Mouse (Mus musculus) myocyte (in vitro differentiated cells): ENCODE results near the gene Tmem203. TPM values are rescaled to one million over a fixed set of nuclear protein-coding genes. Genes with fewer than 3 reads are reported as not detected.

Source experiments
- H3K27me3 ChIP-seq: one replicate; pipeline ENCODE4 v1.6.1; 2011; ENCODE audit not compliant: control insufficient read depth, insufficient read depth, insufficient read length
- H3K36me3 ChIP-seq: one replicate; pipeline ENCODE4 v1.6.1; 2011; ENCODE audit not compliant: control insufficient read depth, insufficient read depth
- H3K4me2 ChIP-seq: one replicate; pipeline ENCODE4 v1.6.1; 2011; ENCODE audit warnings: low read depth, control low read depth
- H3K4me3 ChIP-seq: one replicate; pipeline ENCODE4 v1.5.1; 2011; ENCODE audit warnings: mild to moderate bottlenecking, control low read depth, moderate library complexity
- H3K79me2 ChIP-seq: one replicate; pipeline ENCODE4 v1.6.1; 2011; ENCODE audit not compliant: control insufficient read depth, insufficient read depth
- H3ac ChIP-seq: one replicate; pipeline ENCODE4 v1.6.1; 2011; ENCODE audit not compliant: control insufficient read depth, insufficient read length
- CEBPB ChIP-seq: IDR thresholded peaks from 2 replicates; pipeline ENCODE4 v1.6.1; 2011; ENCODE audit warnings: mild to moderate bottlenecking, moderate library complexity; ENCODE audit not compliant: poor library complexity, insufficient read depth, severe bottlenecking
- E2F4 ChIP-seq: IDR thresholded peaks from one replicate; pipeline ENCODE4 v1.6.1; 2011; ENCODE audit warnings: mild to moderate bottlenecking, control low read depth, moderate library complexity; ENCODE audit not compliant: insufficient read depth
- MAX ChIP-seq: IDR thresholded peaks from one replicate; pipeline ENCODE4 v1.6.1; 2011; ENCODE audit warnings: low read depth, mild to moderate bottlenecking, control low read depth
- MYOD1 ChIP-seq, 3 experiments: IDR thresholded peaks; one replicate each; pipeline ENCODE4 v1.6.1; 2011; ENCODE audit warnings: control low read depth in 2 of 3, low read depth in 2 of 3, mild to moderate bottlenecking in 2 of 3, moderate library complexity in 1 of 3; ENCODE audit not compliant: insufficient read length in 2 of 3, control insufficient read depth in 1 of 3
- MYOG ChIP-seq, 3 experiments: IDR thresholded peaks; one replicate each; pipeline ENCODE4 v1.6.1; 2011; ENCODE audit warnings: control low read depth in 2 of 3, low read depth in 2 of 3, mild to moderate bottlenecking in 2 of 3; ENCODE audit not compliant: insufficient read length in 2 of 3, control insufficient read depth in 1 of 3, insufficient read depth in 1 of 3
- POLR2A ChIP-seq: IDR thresholded peaks from one replicate; pipeline ENCODE4 v1.6.1; 2011; ENCODE audit warnings: low read depth, mild to moderate bottlenecking, control low read depth, moderate library complexity; ENCODE audit not compliant: insufficient read length
- POLR2AphosphoS2 ChIP-seq: IDR thresholded peaks from one replicate; pipeline ENCODE4 v1.6.1; 2011; ENCODE audit warnings: low read depth, control low read depth; ENCODE audit not compliant: insufficient read length
- REST ChIP-seq: IDR thresholded peaks from one replicate; pipeline ENCODE4 v1.6.1; 2011; ENCODE audit warnings: mild to moderate bottlenecking, control low read depth, moderate library complexity; ENCODE audit not compliant: insufficient read depth, insufficient read length
- SRF ChIP-seq: IDR thresholded peaks from one replicate; pipeline ENCODE4 v1.6.1; 2011; ENCODE audit warnings: low read depth; ENCODE audit not compliant: control insufficient read depth, insufficient read length
- TCF12 ChIP-seq: IDR thresholded peaks from one replicate; pipeline ENCODE4 v1.6.1; 2011; ENCODE audit warnings: mild to moderate bottlenecking, control low read depth; ENCODE audit not compliant: poor library complexity, insufficient read depth, severe bottlenecking
- TCF3 ChIP-seq: IDR thresholded peaks from one replicate; pipeline ENCODE4 v1.6.1; 2011; ENCODE audit warnings: low read depth, control low read depth; ENCODE audit not compliant: insufficient read length
- USF1 ChIP-seq: IDR thresholded peaks from one replicate; pipeline ENCODE4 v1.6.1; 2011; ENCODE audit warnings: low read depth, mild to moderate bottlenecking, control low read depth, moderate library complexity
- polyA plus RNA-seq: library from polyadenylated mRNA; unstranded; fragments of >200 nt; fragmentation: generic; extraction: Trizol; gene quantifications from one replicate; pipeline ENCODE4 v1.2.1, GENCODE M21; 2012; ENCODE audit warnings: missing spikeins

Gene Tmem203
- polyA plus RNA-seq, 1 experiment = 47.2 TPM

- peak overlapping the region; percentile 28 for H3K4me3 ChIP-seq
- H3K79me2 ChIP-seq = no peaks in the 10 kb centered on the region
- TF ChIP-seq POLR2AphosphoS2 (no peak), MYOD1 (IDR thresholded peaks at IDR 0.05; ENCODE audit: control insufficient read depth in 1 of 3, insufficient read length in 2 of 3, low read depth in 2 of 3) (no peak), TCF12 (no peak), E2F4 (no peak)
- H3K36me3 ChIP-seq = no peaks in the 10 kb centered on the region
- no peaks in the 10 kb centered on the region for H3K27me3 ChIP-seq
- H3ac ChIP-seq = peak overlapping the region; percentile 18
- peak overlapping the region; percentile 77 for H3K4me2 ChIP-seq
Observed at GRCm38 (mm10) chr2:25263623-25264285, 8.5 kb downstream of the Tmem203 start.

- Histone ChIP-seq H3K4me3 (peak overlapping the region; percentile 28), H3K36me3 (no peaks in the 10 kb centered on the region), H3K79me2 (no peaks in the 10 kb centered on the region), H3ac (no peak overlapping the region), H3K4me2 (peak overlapping the region; percentile 77), H3K27me3 (no peaks in the 10 kb centered on the region)
- TF ChIP-seq MAX (no peak), CEBPB (no peak), REST (no peak), POLR2A (no peak), SRF (no peak), TCF3 (no peak), MYOG (IDR thresholded peaks at IDR 0.05; ENCODE audit: control insufficient read depth in 1 of 3, insufficient read depth in 1 of 3, insufficient read length in 2 of 3, low read depth in 2 of 3) (no peak), MYOD1 (IDR thresholded peaks at IDR 0.05; ENCODE audit: control insufficient read depth in 1 of 3, insufficient read length in 2 of 3, low read depth in 2 of 3) (no peak), TCF12 (no peak), E2F4 (no peak), USF1 (no peak), POLR2AphosphoS2 (no peak)
Observed at GRCm38 (mm10) chr2:25264286-25264660, 9.0 kb downstream of the Tmem203 start.

- no peaks in the 10 kb centered on the region for H3K79me2 ChIP-seq
- H3K4me3 ChIP-seq = peak overlapping the region; percentile 28
- H3K27me3 ChIP-seq = no peaks in the 10 kb centered on the region
- no peak for TF ChIP-seq MYOG (IDR thresholded peaks at IDR 0.05; ENCODE audit: control insufficient read depth in 1 of 3, insufficient read depth in 1 of 3, insufficient read length in 2 of 3, low read depth in 2 of 3)
- TF ChIP-seq USF1 = no peak
- TF ChIP-seq REST = no peak
- TF ChIP-seq POLR2A = no peak
- no peak for TF ChIP-seq TCF3
- no peak for TF ChIP-seq TCF12
- no peak for TF ChIP-seq SRF
- no peak overlapping the region for H3ac ChIP-seq
- H3K36me3 ChIP-seq = no peaks in the 10 kb centered on the region
- H3K4me2 ChIP-seq = peak overlapping the region; percentile 77
Observed at GRCm38 (mm10) chr2:25264851-25265250, 9.6 kb downstream of the Tmem203 start.

GRCm38 (mm10) chr2:25265897-25266656 lies 10.8 kb downstream of the Tmem203 start:
- Histone ChIP-seq H3K27me3 (no peaks in the 10 kb centered on the region), H3ac (no peak overlapping the region), H3K4me3 (peak overlapping the region; percentile 28), H3K4me2 (peak overlapping the region; percentile 77), H3K36me3 (no peaks in the 10 kb centered on the region), H3K79me2 (peaks cover 10% of the 10 kb centered on the region)
- TF ChIP-seq REST (no peak), E2F4 (no peak), MYOD1 (IDR thresholded peaks at IDR 0.05; ENCODE audit: control insufficient read depth in 1 of 3, insufficient read length in 2 of 3, low read depth in 2 of 3) (peak in 1 of 3 experiments; percentile 65), POLR2A (no peak), MYOG (IDR thresholded peaks at IDR 0.05; ENCODE audit: control insufficient read depth in 1 of 3, insufficient read depth in 1 of 3, insufficient read length in 2 of 3, low read depth in 2 of 3) (peak in 1 of 3 experiments; percentile 61)

GRCm38 (mm10) chr2:25266720-25267119 lies 11.5 kb downstream of the Tmem203 start:
- Histone ChIP-seq H3K36me3 (no peaks in the 10 kb centered on the region), H3K27me3 (no peaks in the 10 kb centered on the region), H3K4me3 (peak overlapping the region; percentile 28), H3K4me2 (peak overlapping the region; percentile 77), H3K79me2 (peaks cover 16% of the 10 kb centered on the region), H3ac (no peak overlapping the region)
- TF ChIP-seq REST (no peak), MYOD1 (IDR thresholded peaks at IDR 0.05; ENCODE audit: control insufficient read depth in 1 of 3, insufficient read length in 2 of 3, low read depth in 2 of 3) (peak in 1 of 3 experiments; percentile 26)
